Mouse (Mus musculus) hindbrain, postnatal 0 days (tissue): ENCODE measurements around the gene Wdr53. TPM values are rescaled to one million over a fixed set of nuclear protein-coding genes. Genes with fewer than 3 reads are reported as not detected.
"Not testable (repeated sequence)": the region's sequence is repeated elsewhere in the genome, so short reads cannot be mapped to it uniquely, and the experiment has no call there.

Experiments
- ATAC-seq: fragments of 200-750 bp; cut with Nextera tagmentation; 2 replicates; pipeline ENCODE4 v1.8.0; 2017; ENCODE audit warnings: mild to moderate bottlenecking, moderate TSS enrichment, moderate library complexity
- DNase-seq: peaks from one replicate; pipeline ENCODE4 v3.0.0-alpha.2; 2015; ENCODE audit warnings: low spot score
- H3K27ac ChIP-seq: fragments of 300-500 bp; sonication (generic); 2 replicates; pipeline ENCODE4 v1.5.1; 2014; ENCODE audit warnings: mild to moderate bottlenecking
- H3K27me3 ChIP-seq: fragments of 300-500 bp; sonication (generic); 2 replicates; pipeline ENCODE4 v1.6.1; 2014; ENCODE audit warnings: low read length, mixed read lengths; ENCODE audit not compliant: insufficient read depth
- H3K36me3 ChIP-seq: fragments of 300-500 bp; sonication (generic); 2 replicates; pipeline ENCODE4 v1.6.1; 2014; ENCODE audit warnings: low read length, mixed read lengths; ENCODE audit not compliant: insufficient read depth
- H3K4me1 ChIP-seq: fragments of 300-500 bp; sonication (generic); 2 replicates; pipeline ENCODE4 v1.6.1; 2014; ENCODE audit warnings: antibody characterized with exemption, low read length, mixed read lengths; ENCODE audit not compliant: insufficient read depth
- H3K4me2 ChIP-seq: fragments of 300-500 bp; sonication (generic); 2 replicates; pipeline ENCODE4 v1.6.1; 2014; ENCODE audit warnings: low read depth, mild to moderate bottlenecking, low read length, moderate library complexity, mixed read lengths
- H3K4me3 ChIP-seq: fragments of 300-500 bp; sonication (generic); 2 replicates; pipeline ENCODE4 v1.5.1; 2014; ENCODE audit warnings: low read length
- H3K9ac ChIP-seq: fragments of 300-500 bp; sonication (generic); replicated peaks from 2 replicates; pipeline ENCODE4 v1.6.1; 2014; ENCODE audit warnings: mild to moderate bottlenecking, low read length, moderate library complexity, mixed read lengths
- H3K9me3 ChIP-seq: fragments of 300-500 bp; sonication (generic); 2 replicates; pipeline ENCODE4 v1.6.1; 2016; ENCODE audit warnings: low read length, mixed read lengths
- CTCF ChIP-seq: IDR thresholded peaks from 2 replicates; pipeline ENCODE4 v1.5.1; 2016; ENCODE audit warnings: antibody characterized with exemption, control low read depth, low read depth
- WGBS: fragments of 180-500 bp; shearing (Covaris S2); extraction: QIAGEN DNeasy Blood & Tissue Kit; methylation state at CpG from one replicate; pipeline ENCODE4 v1.1.7; 2014; 5-methylcytosine and 5-hydroxymethylcytosine counted together
- polyA plus RNA-seq: library from polyadenylated mRNA; unstranded; fragments of >200 nt; fragmentation: Nextera tagmentation; extraction: Ambion mirVana; gene quantifications from 2 replicates; pipeline ENCODE4 v1.2.1, GENCODE M21; 2015
- total RNA-seq: library from RNA; depleted of rRNA; stranded (reverse); fragments of >200 nt; gene quantifications from 2 replicates; pipeline ENCODE4 v1.2.3, GENCODE M21; 2014

Gene Wdr53
- total and polyA plus RNA-seq, 2 experiments from 2014 or later, result 11.3 to 14.1 TPM

DNA sequence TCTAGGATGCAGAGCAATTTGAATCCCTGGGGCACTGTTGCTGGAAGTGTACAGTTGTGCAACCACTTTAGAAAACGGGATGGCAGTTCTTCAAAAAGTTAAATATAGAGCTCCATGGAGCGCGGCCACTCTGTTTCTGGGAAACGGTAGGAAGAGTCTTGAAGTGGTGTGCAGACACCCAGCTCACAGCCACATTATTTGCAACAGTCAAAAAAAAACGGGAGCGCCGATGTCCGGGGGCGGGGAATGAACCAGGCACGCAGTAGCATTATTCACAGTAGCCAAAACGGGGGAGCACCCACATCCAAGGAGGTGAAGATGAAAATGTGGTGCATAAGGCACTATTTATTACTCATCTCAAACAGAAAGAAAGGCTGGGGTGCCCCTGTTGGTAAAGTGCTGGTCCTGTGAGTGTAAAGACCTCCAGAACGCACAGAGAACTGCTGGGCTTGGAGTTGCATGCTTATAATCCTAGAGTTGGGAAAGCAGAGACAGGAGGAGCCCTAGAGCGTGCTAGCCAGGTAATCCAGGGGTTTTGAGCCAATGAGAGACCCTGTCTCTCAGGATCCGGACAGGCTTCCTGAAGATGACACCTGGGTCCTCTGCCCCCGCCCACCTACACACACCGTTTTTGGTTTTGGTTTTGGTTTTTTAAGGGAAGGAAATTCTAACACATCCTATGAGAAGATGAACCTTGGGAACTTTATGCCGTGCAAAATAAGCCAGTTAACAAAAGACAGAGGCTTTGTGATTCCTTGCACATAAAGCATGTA lies 32.0 kb upstream of the Wdr53 start:
- H3K27me3 ChIP-seq, result no peaks in the 10 kb centered on the region
- no peak for DNase-seq
- H3K36me3 ChIP-seq, result no peaks in the 10 kb centered on the region
- no peak for TF ChIP-seq CTCF
- H3K9me3 ChIP-seq, result no peaks in the 10 kb centered on the region
- H3K9ac ChIP-seq, result no peak overlapping the region
- H3K4me1 ChIP-seq, result no peaks in the 10 kb centered on the region
- no peak overlapping the region for H3K4me2 ChIP-seq
- H3K27ac ChIP-seq, result no peak overlapping the region
- WGBS, result 81% methylated on average over 17 of the region's 17 CpGs
- H3K4me3 ChIP-seq, result no peak overlapping the region
- no peak for ATAC-seq

DNA sequence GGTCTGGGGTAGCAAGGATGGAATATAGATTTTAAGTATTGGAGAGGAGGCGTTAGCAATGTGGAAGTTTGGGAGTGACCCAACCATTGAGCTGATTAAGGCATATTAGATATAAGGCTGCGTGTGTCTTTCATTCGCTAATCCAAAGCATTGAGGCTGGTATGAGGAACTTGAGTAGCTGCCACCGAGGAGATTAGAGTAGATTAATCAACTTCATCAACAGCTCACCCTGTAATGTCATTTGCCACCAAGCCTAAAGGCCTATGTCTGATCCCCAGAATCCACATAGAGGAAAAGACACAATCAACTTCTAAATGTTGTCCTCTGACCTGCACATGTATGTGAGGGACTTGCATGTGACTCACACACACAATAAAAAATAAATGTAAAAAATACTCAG lies 25.2 kb upstream of the Wdr53 start:
- H3K4me2 ChIP-seq, result no peak overlapping the region
- no peak overlapping the region for H3K4me3 ChIP-seq

DNA sequence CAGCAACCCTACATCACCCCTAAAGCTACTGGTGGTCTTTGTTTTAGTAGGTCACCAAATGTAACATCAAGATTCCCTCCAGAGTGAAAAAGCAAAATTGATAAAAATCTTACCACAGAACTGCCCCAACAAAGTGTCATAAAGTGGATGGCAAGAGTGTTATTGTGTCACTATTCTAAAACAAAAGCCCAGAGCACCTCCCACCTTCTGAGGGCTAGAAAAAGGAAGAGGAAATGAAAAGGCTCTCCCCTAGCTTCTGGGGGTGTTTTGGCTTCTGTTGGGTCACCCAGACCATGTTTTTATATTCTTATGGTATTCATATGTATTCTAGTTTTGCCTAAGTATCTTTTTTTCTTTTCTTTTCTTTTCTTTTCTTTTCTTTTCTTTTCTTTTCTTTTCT lies 24.6 kb upstream of the Wdr53 start:
- no peak for TF ChIP-seq CTCF
- Histone ChIP-seq H3K4me1 (no peaks in the 10 kb centered on the region), H3K9ac (no peak overlapping the region), H3K36me3 (no peaks in the 10 kb centered on the region), H3K27ac (no peak overlapping the region), H3K27me3 (no peaks in the 10 kb centered on the region), H3K9me3 (no peaks in the 10 kb centered on the region), H3K4me2 (no peak overlapping the region), H3K4me3 (no peak overlapping the region)
- no peak for DNase-seq
- no peak for ATAC-seq

More for the DNA sequence above, 25.2 kb upstream of the Wdr53 start:
- H3K9me3 ChIP-seq, result no peaks in the 10 kb centered on the region
- DNase-seq, result no peak
- no peak overlapping the region for H3K27ac ChIP-seq
- no peaks in the 10 kb centered on the region for H3K36me3 ChIP-seq
- ATAC-seq, result no peak
- no peak for TF ChIP-seq CTCF
- H3K9ac ChIP-seq, result no peak overlapping the region
- H3K4me1 ChIP-seq, result no peaks in the 10 kb centered on the region
- H3K27me3 ChIP-seq, result no peaks in the 10 kb centered on the region
- WGBS, result 78% methylated on average over 4 of the region's 4 CpGs

DNA sequence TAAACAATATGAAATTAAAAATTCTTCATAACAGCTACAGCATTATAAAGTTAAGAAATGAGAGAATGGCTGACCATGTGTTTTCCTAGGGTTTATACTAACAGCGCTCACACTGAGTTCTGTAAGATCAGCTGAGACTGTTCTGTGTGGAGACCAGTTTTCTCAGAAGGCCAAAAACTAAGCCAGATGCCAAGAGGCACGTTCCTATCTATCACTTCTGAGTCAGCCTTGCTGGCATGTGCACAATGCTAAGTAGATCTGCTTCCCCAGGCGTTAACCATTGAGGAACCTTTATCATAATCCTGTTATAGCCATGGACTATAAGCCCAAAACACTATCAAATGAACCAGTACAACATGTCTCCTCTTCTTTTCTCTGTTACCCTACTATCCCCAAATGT lies 15.0 kb upstream of the Wdr53 start:
- not testable (repeated sequence) for H3K9ac ChIP-seq, H3K9me3 ChIP-seq, H3K4me1 ChIP-seq, ATAC-seq, H3K27ac ChIP-seq, H3K4me3 ChIP-seq, DNase-seq, H3K4me2 ChIP-seq, H3K27me3 ChIP-seq
- WGBS, result 71% methylated on average over 3 of the region's 3 CpGs
- peaks cover 16% of the 10 kb centered on the region for H3K36me3 ChIP-seq

DNA sequence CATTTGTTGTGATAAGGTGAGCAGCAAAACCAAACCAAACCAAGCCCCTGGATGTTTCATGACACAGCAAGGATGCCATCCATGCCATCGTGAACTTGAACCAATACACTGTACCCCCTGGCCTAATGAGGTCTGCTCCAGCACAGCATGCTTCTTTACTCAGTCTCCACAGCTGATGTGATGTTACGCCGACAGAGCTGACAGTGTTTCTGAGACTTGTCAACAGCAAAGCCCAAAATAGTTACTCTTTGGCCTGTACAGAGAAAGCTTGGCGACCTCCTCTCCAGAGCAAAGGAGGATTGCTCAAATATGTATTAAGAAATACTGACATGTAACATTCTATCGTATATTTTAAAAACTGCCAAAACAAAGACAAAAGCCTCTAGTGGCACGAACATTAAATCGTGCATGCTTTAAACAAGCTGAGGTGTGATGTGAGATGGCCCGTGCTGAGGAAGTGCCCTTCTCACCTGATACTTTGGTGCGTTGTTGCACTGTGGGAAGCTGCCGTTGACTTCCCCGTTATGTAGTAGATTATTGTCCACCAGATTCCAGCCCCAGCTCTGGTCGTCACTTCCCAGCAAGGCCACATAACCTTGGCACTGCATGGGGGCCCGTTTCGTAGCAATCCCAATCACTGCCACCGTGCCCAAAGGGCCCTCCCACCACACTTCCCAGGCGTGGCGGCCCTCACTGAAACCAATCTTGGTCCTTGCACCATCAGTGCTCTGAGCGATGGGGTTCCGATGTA lies 8.9 kb upstream of the Wdr53 start:
- Histone ChIP-seq H3K36me3 (peaks cover 17% of the 10 kb centered on the region; the same call in 1 of the 2 replicates), H3K4me1 (no peaks in the 10 kb centered on the region), H3K9me3 (no peaks in the 10 kb centered on the region), H3K27me3 (no peaks in the 10 kb centered on the region), H3K4me2 (no peak overlapping the region), H3K4me3 (no peak overlapping the region), H3K9ac (no peak overlapping the region), H3K27ac (no peak overlapping the region)
- ATAC-seq, result no peak
- no peak for TF ChIP-seq CTCF
- DNase-seq, result no peak
- 89% methylated on average over 19 of the region's 19 CpGs for whole genome bisulfite sequencing

DNA sequence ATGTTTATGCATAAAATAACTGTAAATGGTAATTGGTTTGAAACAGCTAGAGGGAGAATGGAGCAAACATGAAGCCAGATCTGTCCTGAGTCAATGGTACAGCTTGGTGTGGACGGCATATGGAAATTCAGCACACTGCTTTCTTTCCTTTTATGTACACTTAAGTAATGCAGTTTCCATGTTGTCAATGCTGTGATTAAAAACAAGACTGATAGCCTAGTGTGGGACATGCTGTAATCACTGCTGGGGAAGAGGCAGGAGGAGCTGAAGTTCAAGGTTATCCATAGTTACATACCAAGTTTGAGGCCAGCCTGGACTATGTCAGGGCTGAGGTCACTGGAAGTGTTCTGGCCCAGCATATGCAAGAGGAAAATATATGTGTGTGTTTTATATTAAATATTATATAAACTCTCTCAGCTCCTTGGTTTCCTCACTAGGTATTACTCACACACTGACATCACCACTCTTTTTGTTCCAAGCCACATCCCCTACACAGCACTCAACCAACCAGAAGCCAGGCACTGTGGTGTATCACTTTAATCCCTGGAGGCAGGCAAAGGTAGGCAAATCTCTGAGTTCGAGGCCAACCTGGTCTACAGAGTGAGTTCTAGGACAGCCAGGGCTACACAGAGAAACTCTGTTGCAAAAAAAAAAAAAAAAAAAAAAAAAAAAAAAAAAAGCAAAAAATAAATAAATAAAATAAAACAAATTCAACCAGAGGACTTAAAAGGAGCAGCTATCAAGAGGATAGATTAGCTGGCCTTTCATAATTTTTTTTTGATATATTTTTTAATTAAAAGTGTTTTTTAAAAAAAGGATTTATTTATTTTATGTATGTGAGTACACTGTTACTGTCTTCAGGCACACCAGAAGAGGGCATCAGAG lies 7.4 kb upstream of the Wdr53 start:
- Histone ChIP-seq H3K4me1 (no peaks in the 10 kb centered on the region), H3K9me3 (no peaks in the 10 kb centered on the region), H3K27ac (no peak overlapping the region), H3K27me3 (no peaks in the 10 kb centered on the region), H3K36me3 (peaks cover 9% of the 10 kb centered on the region; the same call in 1 of the 2 replicates), H3K9ac (no peak overlapping the region), H3K4me3 (no peak overlapping the region), H3K4me2 (no peak overlapping the region)
- ATAC-seq (no peak), DNase-seq (no peak)
- TF ChIP-seq CTCF, result no peak
- WGBS, result 85% methylated on average over 2 of the region's 2 CpGs
